Mouse (Mus musculus) limb, embryonic 11.5 days (tissue): ENCODE data around the gene Vegfb. TPM values are rescaled to one million over a fixed set of nuclear protein-coding genes. Genes with fewer than 3 reads are reported as not detected.
"Not testable (repeated sequence)": the region's sequence is repeated elsewhere in the genome, so short reads cannot be mapped to it uniquely, and the experiment has no call there.

Experiments
- ATAC-seq: fragments of 200-750 bp; cut with Nextera tagmentation; 2 replicates; pipeline ENCODE4 v1.8.0; 2017; ENCODE audit warnings: low read depth; ENCODE audit not compliant: insufficient number of reproducible peaks, low FRiP score, low TSS enrichment
- DNase-seq: peaks from one replicate; pipeline ENCODE4 v3.0.0-alpha.2; 2015; ENCODE audit warnings: low spot score
- H3K27ac ChIP-seq: fragments of 300-500 bp; sonication (generic); replicated peaks from 2 replicates; pipeline ENCODE4 v1.5.1; 2014; ENCODE audit warnings: low read depth, mild to moderate bottlenecking, low read length
- H3K27me3 ChIP-seq: fragments of 300-500 bp; sonication (generic); 2 replicates; pipeline ENCODE4 v1.6.1; 2014; ENCODE audit warnings: mild to moderate bottlenecking, low read length, mixed read lengths; ENCODE audit not compliant: control insufficient read depth, insufficient read depth
- H3K36me3 ChIP-seq: fragments of 300-500 bp; sonication (generic); 2 replicates; pipeline ENCODE4 v1.6.1; 2014; ENCODE audit warnings: mild to moderate bottlenecking, low read length, moderate library complexity, mixed read lengths; ENCODE audit not compliant: control insufficient read depth, insufficient read depth
- H3K4me1 ChIP-seq: fragments of 300-500 bp; sonication (generic); 2 replicates; pipeline ENCODE4 v1.6.1; 2014; ENCODE audit warnings: low read length, mixed read lengths; ENCODE audit not compliant: control insufficient read depth, insufficient read depth
- H3K4me2 ChIP-seq: fragments of 300-500 bp; sonication (generic); 2 replicates; pipeline ENCODE4 v1.6.1; 2014; ENCODE audit warnings: low read depth, mild to moderate bottlenecking, moderate library complexity; ENCODE audit not compliant: severe bottlenecking
- H3K4me3 ChIP-seq: fragments of 300-500 bp; sonication (generic); 2 replicates; pipeline ENCODE4 v1.5.1; 2014; ENCODE audit warnings: low read depth, low read length
- H3K9ac ChIP-seq: fragments of 300-500 bp; sonication (generic); 2 replicates; pipeline ENCODE4 v1.6.1; 2014; ENCODE audit warnings: mild to moderate bottlenecking, low read length
- H3K9me3 ChIP-seq: fragments of 300-500 bp; sonication (generic); 2 replicates; pipeline ENCODE4 v1.6.1; 2016; ENCODE audit warnings: low read length; ENCODE audit not compliant: control insufficient read depth
- WGBS: fragments of 180-500 bp; shearing (Covaris S2); extraction: QIAGEN DNeasy Blood & Tissue Kit; methylation state at CpG from one replicate; pipeline ENCODE4 v1.1.7; 2014; 5-methylcytosine and 5-hydroxymethylcytosine counted together
- polyA plus RNA-seq: library from polyadenylated mRNA; unstranded; fragments of >200 nt; fragmentation: Nextera tagmentation; extraction: Ambion mirVana; gene quantifications from 2 replicates; pipeline ENCODE4 v1.2.1, GENCODE M21; 2014

Gene Vegfb
- polyA plus RNA-seq, 1 experiment from 2014 or later: 37.1 TPM

DNA sequence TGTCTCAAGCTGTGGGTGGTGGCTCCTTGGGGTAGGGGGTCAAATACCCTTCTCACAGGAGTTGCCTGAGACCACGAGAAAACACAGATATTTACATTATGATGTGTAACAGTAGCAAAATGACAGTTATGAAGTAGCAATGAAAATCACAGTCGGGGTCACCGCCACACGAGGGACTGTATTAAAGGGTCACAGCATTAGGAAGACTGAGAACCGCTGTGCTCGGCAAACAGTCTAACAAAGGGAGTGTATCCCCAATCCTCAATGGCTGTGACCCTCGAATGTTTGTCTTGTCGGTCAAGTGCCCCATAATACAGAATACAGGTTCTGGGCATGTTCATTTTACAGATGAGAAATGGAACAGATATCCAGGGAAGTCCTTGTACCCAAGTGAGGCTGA, 6.6 kb upstream of the Vegfb start:
- no peak for DNase-seq
- H3K9ac ChIP-seq: no peak overlapping the region
- H3K36me3 ChIP-seq: peaks cover 6% of the 10 kb centered on the region; the same call in 1 of the 2 replicates
- no peak overlapping the region for H3K4me3 ChIP-seq
- ATAC-seq: no peak
- no peak overlapping the region for H3K27ac ChIP-seq
- H3K4me1 ChIP-seq: peaks cover 20% of the 10 kb centered on the region
- no peaks in the 10 kb centered on the region for H3K9me3 ChIP-seq
- WGBS: 90% methylated on average over 8 of the region's 8 CpGs
- no peaks in the 10 kb centered on the region for H3K27me3 ChIP-seq
- no peak overlapping the region for H3K4me2 ChIP-seq

DNA sequence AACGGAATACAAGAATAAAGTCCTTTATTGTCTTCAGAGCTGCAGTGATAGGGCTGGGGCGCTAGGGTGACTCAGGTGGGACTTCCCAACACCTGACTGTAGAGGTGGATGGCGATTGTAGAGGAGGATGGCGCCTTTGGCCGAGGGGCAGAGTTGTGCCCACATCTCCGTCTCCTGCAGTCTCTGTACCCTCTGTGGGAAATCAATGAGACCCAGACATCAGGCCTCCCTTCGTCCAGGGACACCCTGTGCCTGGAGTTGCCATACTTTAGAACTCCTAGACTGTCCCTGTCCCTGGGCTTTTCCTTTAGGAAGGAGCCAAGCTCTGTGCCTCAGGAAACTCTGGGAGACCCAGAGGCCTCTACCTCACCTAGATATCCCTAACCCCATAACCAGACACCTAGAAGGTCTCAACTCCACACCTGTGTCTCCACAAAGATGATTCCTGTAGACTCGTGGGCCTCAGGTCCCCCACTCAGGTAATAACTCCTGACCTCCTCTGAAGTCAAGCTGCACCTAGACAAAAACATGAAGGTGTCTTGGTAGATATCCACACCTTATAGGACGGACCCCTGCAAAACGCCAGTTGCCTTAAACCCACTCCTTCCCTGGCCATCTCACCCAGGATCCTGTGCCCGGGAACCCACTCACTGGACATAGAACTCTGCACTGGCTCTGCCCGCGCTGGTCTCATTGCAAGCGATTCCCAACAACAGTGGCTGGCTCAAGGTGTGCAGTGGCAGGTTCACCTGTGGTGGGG, 5.7 kb upstream of the Vegfb start:
- 61% methylated on average over 14 of the region's 14 CpGs for WGBS
- Histone ChIP-seq H3K27me3 (no peaks in the 10 kb centered on the region), H3K4me2 (peak overlapping the region; percentile 95), H3K9ac (peak overlapping the region; percentile 54), H3K36me3 (peaks cover 2% of the 10 kb centered on the region; the same call in 1 of the 2 replicates), H3K9me3 (no peaks in the 10 kb centered on the region), H3K27ac (no peak overlapping the region), H3K4me1 (peaks cover 21% of the 10 kb centered on the region), H3K4me3 (peak overlapping the region; percentile 45)
- ATAC-seq (no peak), DNase-seq (no peak)

GRCm38 (mm10) chr19:6992011-6992858, 4.8 kb upstream of the Vegfb start, which contains the start of gene Dnajc4:
TSS of gene Dnajc4 (minus strand) at chr19:6992572.
- H3K9me3 ChIP-seq: no peaks in the 10 kb centered on the region
- H3K4me3 ChIP-seq: peak within 1 kb of the TSS; percentile 45
- H3K9ac ChIP-seq: peak within 1 kb of the TSS; percentile 70
- 3% methylated on average over 37 of the region's 37 CpGs for WGBS
- peaks cover 25% of the 10 kb centered on the region for H3K4me1 ChIP-seq
- H3K27me3 ChIP-seq: no peaks in the 10 kb centered on the region
- no peaks in the 10 kb centered on the region for H3K36me3 ChIP-seq
- peak within 1 kb of the TSS; percentile 95 for H3K4me2 ChIP-seq
- H3K27ac ChIP-seq: no peak within 1 kb of the TSS
- DNase-seq (peak; percentile 96), ATAC-seq (peak; percentile 86)

GRCm38 (mm10) chr19:6991166-6991565, 3.7 kb upstream of the Vegfb start:
- not testable (repeated sequence) for H3K4me2 ChIP-seq, H3K27ac ChIP-seq, ATAC-seq, DNase-seq, H3K27me3 ChIP-seq, H3K36me3 ChIP-seq, H3K9me3 ChIP-seq, H3K4me3 ChIP-seq, H3K9ac ChIP-seq
- H3K4me1 ChIP-seq: peaks cover 24% of the 10 kb centered on the region
- WGBS: 96% methylated on average over 6 of the region's 6 CpGs

- Histone ChIP-seq H3K4me3 (no peak overlapping the region), H3K4me2 (no peak overlapping the region), H3K27ac (no peak overlapping the region), H3K4me1 (peaks cover 26% of the 10 kb centered on the region), H3K36me3 (no peaks in the 10 kb centered on the region), H3K9ac (no peak overlapping the region), H3K27me3 (no peaks in the 10 kb centered on the region), H3K9me3 (no peaks in the 10 kb centered on the region)
- no peak for ATAC-seq
- 90% methylated on average over 6 of the region's 6 CpGs for WGBS
- DNase-seq: no peak
These were observed 3.3 kb upstream of the Vegfb start for GRCm38 (mm10) chr19:6990712-6991111.

GRCm38 (mm10) chr19:6989251-6989650, 1.8 kb upstream of the Vegfb start:
- H3K9me3 ChIP-seq: no peaks in the 10 kb centered on the region
- H3K36me3 ChIP-seq: peaks cover 3% of the 10 kb centered on the region; the same call in 1 of the 2 replicates
- H3K9ac ChIP-seq: no peak overlapping the region
- H3K27ac ChIP-seq: no peak overlapping the region
- 83% methylated on average over 8 of the region's 8 CpGs for WGBS
- H3K4me2 ChIP-seq: no peak overlapping the region
- no peaks in the 10 kb centered on the region for H3K27me3 ChIP-seq
- DNase-seq (no peak), ATAC-seq (no peak)
- H3K4me1 ChIP-seq: peaks cover 19% of the 10 kb centered on the region
- no peak overlapping the region for H3K4me3 ChIP-seq

DNA sequence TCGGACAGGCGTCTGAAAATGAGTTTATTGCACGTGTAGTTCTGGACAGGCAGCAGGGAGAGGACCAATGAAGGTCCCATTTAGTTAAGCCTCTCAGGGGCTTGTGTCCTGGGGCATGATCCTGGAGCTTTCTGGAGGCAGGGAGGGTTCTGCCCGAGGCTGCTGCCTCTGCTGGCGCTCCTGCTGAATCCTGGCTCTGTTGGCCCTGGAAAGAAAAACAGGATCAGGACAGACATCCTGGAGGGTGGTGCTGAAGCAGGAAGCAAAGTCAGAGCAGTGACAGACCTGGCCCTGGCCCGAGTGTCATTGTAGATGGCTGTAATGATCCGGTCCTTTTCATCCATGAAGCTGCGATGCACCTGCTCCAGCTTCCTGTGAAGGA, 444 bp upstream of the Vegfb start:
- no peak for ATAC-seq
- no peaks in the 10 kb centered on the region for H3K27me3 ChIP-seq
- no peak for DNase-seq
- H3K9me3 ChIP-seq: no peaks in the 10 kb centered on the region
- H3K27ac ChIP-seq: no peak overlapping the region; the same call in 1 of the 2 replicates
- H3K4me3 ChIP-seq: peak overlapping the region; percentile 74
- WGBS: 6% methylated on average over 8 of the region's 8 CpGs
- H3K36me3 ChIP-seq: peaks cover 5% of the 10 kb centered on the region
- peak overlapping the region; percentile 88 for H3K4me2 ChIP-seq
- peaks cover 19% of the 10 kb centered on the region for H3K4me1 ChIP-seq
- H3K9ac ChIP-seq: peak overlapping the region; percentile 91

DNA sequence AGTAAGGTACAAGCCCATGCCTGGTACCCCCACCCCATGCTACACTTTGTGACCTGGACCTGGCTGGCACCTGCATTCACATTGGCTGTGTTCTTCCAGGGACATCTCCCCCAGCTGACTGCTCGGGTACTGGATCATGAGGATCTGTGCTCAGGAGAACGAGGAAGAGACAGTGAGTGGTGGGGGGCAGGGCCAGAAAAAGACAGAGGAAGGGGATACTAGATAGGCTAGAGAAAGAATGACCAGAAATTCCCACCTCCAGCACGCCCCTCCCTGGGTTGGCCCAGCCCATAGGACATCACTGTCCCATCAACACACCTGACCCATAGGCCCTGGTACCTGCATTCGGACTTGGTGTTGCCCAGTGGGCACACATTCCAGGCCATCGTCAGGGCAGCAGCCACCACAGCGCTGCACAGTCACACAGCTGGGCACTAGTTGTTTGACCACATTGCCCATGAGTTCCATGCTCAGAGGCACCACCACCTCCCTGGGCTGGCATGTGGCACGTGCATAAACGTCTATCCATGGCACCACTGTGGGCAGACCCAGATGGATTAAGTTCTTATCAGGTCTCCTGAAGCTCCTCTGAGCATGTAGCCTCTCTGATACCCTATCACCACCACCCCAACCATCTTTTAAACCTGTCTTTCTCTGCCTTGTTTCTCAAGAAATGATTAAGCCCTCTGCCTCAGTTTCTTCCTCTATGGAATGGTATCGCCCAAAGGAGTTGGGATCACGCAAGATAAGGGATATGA, 1.3 kb downstream of the Vegfb start:
- peak overlapping the region; percentile 91; the same call in 1 of the 2 replicates for H3K9ac ChIP-seq
- H3K36me3 ChIP-seq: peaks cover 11% of the 10 kb centered on the region
- no peak overlapping the region for H3K27ac ChIP-seq
- H3K4me1 ChIP-seq: peaks cover 15% of the 10 kb centered on the region
- no peak for DNase-seq
- peak overlapping the region; percentile 74; the same call in 1 of the 2 replicates for H3K4me3 ChIP-seq
- H3K9me3 ChIP-seq: no peaks in the 10 kb centered on the region
- no peaks in the 10 kb centered on the region for H3K27me3 ChIP-seq
- peak overlapping the region; percentile 88 for H3K4me2 ChIP-seq
- WGBS: 80% methylated on average over 10 of the region's 10 CpGs
- no peak for ATAC-seq
